Mouse (Mus musculus) layer of hippocampus, postnatal 10 days (tissue): ENCODE results near the gene Ttc39d. TPM values are rescaled to one million over a fixed set of nuclear protein-coding genes. Genes with fewer than 3 reads are reported as not detected.
"Not testable (repeated sequence)": the region's sequence is repeated elsewhere in the genome, so short reads cannot be mapped to it uniquely, and the experiment has no call there.

Source experiments
- DNase-seq, 2 experiments: peaks; one replicate each; pipeline ENCODE4 v3.0.0; 2021; ENCODE audit warnings: low spot score in 2 of 2
- total RNA-seq, 2 experiments: library from RNA; stranded (reverse); gene quantifications; 2 replicates each; pipeline ENCODE4 v1.2.3; 2021

Ttc39d gene
- total RNA-seq, 2 experiments from 2014 or later, result 0.16 to 0.22 TPM

DNA sequence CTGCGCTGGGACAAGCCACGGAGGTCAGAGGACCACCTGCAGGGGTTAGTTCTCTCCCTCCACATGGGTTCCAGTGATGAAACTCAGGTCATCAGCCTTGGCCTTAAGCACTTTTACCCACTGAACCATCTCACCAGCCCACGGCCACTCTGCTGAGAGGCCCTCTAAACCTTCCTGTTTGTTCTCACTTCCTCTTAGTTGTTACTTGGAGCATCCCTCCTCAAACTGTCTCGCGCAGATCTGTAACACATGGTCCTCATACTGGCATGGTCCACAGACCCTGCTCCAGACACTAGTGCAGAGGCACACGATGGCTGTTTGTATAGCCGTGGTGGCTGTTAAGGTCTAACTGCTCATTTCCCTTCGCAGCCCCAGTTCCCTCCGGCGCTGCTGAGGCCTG, 23.6 kb upstream of the Ttc39d start:
- DNase-seq, result no peak

DNA sequence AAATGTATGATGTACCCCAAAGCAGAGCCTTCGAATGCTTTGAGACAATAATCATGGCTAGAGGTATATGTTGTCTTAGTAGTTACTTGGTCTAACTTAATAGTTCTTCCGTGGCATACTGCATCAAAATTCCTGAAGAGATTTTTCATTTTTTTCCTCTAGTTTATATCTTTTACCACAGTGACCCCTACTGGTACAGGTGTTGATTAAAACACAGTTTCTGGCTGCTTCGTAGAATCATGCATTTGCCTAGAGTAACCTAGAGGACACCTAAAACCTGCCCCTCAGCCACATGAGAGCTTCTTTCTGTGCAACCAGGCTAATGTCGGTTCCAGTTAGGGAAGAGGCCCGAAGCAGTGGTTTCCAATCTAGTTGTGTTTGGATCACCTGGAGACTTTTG, 14.2 kb upstream of the Ttc39d start:
- DNase-seq, result no peak

DNA sequence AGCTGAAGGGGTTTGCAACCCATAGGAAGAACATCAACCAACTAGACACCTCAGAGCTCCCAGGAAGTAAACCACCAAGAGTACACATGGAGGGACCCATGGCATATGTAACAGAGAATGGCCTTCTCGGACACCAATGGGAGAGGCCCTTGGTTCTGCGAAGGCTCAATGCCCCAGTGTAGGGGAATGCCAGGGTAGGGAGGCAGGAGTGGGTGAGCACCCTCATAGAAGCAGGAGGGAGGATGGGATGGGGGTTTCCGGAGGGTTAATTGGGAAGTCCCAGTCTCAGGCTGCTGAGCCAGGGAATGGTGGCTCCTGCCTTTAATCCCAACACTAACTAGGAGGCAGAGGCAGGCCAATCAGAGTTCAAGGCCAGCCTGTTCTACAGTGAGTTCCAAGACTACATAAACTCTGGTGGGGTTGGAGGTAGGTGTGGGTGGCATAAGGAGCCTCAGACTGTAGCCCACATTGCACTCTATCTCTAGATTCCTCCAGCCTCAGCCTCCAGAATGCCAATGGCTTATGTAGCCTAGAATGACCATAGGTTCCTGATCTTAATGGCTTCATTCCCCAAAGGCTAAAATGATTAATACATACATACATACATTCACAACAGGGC, 8.0 kb upstream of the Ttc39d start:
- DNase-seq, result no peak

DNA sequence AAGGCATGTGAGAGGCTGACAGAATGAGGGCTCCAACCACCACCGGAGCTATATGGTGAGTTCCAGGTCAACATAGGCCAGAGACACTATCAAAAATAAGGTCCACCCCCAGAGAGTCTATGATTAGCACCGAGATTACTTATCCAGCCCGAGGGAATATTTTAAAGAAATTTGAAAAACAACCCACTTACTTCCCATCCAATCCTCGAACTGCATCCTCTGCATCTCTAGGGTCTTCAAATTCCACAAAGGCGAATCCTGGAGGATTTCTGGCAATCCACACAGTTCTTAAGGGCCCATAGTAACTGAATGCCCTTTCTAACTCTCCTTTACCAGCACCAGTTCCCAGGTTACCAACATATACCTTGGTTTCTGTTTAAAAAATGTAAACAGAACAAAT, 1.6 kb upstream of the Ttc39d start:
- DNase-seq, result no peak

DNA sequence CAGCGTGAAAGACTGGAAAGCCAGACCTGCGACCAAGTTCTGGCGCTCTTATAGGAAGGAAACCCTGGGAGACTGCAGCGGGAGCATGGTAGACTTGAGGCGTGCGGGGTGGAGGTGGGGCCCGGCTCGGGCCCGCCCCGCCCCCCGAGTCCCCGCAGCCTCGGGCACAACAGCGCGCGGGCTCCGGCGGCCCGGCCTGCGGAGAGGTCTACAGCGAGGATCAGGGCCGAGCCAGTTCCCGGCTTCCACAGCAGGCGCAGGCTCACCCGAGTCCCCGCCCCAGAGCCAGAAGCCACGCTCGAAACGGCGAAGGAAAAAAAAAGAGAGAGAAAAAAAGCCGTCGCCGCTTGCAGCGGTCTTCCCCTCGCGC, 974 bp upstream of the Ttc39d start:
- DNase-seq, result no peak

DNA sequence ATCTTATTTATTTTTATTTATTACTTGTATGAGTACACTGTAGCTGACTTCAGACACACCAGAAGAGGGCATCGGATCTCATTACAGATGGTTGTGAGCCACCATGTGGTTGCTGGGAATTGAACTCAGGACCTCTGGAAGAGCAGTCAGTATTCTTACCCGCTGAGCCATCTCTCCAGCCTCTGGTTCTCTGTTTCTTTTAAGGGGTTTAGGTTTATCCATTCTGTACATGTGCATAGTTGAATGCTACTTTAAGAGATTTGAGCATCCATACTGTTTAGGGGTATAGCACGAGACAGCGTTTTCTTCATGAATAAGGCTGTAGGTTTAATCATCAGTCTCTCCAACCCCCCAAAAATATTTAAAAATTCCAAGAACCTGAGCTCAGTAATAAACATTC, 6.7 kb downstream of the Ttc39d start:
- DNase-seq, result not testable (repeated sequence)

DNA sequence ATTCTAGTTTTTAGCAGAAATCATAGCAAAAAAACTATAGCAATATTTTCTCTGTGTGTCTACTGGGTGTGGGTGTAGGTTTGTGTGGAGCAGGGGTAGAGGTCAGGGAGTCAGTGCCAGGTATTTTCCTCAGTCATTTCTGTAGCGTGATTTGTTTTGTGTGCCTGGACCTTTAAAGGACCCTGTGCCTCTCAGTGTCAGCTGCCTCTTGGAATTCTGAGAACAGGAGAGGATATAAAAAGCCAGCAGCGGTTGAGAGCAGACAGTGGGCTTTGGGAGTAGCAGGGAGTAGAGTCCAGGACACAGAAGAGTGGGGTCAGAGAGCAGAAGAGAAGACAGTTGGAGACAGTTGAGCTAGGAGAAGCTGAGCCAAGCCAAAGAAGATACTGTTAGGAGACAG, 12.9 kb downstream of the Ttc39d start:
- no peak for DNase-seq

DNA sequence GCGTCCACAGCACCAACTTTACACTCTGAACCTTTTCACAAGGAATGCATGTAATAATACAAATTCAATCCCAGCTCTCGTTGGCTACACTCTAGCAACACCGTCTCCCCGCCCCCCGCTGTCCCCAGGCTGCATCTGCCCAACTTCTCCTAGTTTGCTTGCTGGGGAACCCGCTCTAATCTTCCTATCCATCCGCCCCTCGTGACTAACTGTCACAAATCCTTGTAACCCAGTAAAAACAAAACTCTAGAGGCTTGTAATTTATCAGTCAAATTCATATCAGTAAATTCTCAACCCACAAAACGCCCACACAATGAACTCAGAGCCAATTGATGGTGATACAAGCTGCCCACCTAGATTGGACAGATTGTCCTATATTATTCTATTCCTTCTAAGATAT, 13.9 kb downstream of the Ttc39d start:
- DNase-seq, result no peak

DNA sequence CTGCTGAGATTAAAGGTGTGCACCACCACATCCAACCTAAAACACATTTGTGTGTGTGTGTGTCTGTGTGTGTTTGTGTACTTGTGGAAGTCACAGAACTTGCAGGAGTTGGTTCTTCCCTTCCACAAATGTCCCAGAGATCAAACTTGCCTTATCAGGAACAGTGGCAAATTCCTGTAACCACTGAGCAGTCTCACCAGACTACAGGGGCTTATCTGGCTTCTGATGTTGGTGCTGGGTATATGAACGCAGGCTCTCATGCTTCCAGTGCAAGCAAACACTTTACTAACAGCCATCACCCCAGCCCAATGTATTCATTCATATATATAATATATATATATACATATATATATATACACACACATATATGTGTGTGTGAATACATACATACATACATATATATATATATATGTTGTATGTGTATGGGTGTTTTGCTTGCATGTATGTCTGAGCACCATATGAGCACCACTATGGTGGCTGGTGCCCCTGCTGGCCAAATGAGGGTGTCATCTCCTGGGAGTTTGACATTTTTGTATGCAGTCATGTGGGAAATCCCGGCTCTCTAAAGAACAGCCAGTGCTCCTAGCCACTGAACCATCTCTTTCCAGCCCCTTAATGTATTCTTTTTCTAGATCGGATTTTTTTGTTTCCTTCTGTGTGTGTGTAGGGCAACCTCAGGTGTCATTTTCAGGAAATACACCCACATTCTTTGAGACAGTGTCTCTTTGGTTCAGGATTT, 14.8 kb downstream of the Ttc39d start:
- DNase-seq, result no peak

DNA sequence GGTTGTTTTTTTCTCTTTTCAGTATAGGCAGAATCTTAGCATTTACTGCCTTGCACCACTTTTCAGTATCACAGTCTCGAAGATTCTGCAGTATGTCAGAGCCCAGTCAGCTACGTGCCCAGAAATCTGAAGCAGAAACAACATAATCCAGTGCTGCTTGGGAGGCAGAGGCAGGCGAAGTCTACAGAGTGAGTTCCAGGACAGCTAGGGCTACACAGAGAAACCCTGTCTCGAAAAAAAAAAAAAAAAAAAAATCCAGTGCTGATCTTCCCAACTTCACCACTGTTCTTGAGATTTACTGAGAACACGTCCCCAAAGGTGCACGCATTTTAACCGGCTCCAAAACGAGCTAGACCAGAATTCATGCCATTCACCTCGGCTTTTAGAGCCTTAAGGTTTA, 16.6 kb downstream of the Ttc39d start:
- no peak for DNase-seq

DNA sequence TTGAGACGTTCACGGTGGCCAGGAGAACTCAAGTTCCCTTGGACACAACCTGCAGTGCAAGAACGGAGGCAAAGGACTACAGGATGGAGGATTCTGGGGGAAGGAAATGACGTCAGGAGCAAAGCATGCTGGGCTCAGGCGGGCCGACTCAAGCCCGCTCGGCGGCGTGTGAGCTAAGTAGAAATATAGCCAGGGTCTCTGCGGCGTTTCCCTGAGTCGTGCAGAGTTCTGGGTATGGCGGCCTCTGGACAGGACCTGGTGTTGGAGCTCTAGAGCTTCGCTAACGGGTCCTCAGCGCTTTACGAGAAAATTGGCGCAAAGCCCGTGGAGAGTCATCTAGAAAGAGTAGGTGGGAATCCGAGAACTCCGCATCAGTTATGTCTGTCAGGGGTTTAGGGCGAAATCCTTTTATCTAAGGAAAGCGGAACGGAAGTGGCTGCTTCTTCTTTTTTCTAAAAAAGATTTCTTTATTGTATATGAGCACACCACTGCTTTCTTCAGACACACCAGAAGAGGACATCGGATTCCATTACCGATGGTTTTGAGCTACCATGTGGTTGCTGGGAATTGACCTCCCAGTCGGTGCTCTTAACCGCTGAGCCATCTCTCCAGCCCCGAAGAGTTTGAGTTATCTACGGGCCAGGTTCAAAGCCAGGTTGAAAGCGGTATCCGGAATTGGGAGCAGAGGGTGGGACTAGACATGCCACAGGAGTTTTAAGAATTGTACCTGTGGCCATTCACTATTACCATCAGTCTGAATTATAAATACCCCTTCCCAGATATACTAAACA, 17.3 kb downstream of the Ttc39d start, which contains the start of gene Gemin6:
Gene Gemin6 (plus strand): TSS at position 116 of the 791 bp plus-strand sequence.
- DNase-seq, result peak; percentile 75 to 81

DNA sequence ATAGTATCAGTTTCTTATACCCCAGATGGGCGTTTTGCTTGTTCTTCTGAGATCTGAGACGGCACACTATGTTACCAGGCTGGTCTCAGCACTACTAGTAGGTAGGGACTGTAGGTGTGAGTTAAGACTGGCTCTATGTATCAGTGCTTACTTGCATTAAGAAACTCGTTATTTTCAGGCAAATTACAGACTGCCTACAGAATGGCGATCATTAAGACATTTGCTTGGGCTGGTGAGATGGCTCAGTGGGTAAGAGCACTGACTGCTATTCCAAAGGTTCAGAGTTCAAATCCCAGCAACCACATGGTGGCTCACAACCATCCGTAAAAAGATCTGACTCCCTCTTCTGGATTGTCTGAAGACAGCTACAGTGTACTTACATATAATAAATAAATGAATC, 17.9 kb downstream of the Ttc39d start:
- not testable (repeated sequence) for DNase-seq

DNA sequence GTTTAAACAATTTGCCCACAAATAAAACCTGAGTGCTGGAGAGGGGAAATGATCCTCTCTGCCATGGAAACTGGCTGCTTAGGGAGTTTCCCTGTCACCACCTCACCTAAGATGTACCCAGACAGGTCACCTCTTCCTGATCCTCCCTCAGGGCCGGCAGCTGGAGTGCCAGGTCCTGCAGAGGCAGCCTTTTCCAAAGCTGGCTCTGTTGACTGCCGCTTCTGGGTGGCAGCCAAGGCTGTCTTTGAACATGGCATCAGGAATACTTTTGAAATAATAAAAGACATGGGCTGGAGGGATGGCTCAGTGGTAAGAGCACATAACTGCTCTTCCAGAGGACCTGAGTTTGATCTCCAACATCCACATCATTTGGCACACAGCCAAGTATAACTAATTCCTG, 22.1 kb downstream of the Ttc39d start:
- peak in 1 of 2 experiments; percentile 33 for DNase-seq

DNA sequence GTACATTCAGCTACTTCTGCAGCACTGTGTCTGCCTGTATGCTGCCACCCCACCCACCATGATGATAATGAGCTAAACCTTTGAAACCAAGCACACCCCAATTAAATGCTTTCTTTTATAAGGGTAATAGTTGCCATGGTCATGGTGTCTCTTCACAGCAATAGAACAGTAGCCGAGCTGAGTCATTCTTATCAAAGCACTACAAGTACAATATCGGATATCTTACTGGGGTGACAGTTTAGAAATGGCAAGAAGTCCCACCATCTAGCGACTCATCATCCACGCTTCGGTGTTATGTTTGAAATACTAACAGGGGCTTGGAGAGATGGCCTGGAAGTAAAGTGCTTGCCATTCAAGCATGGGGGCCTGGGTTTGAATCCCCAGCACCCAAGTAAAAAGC, 26.6 kb downstream of the Ttc39d start:
- no peak for DNase-seq

DNA sequence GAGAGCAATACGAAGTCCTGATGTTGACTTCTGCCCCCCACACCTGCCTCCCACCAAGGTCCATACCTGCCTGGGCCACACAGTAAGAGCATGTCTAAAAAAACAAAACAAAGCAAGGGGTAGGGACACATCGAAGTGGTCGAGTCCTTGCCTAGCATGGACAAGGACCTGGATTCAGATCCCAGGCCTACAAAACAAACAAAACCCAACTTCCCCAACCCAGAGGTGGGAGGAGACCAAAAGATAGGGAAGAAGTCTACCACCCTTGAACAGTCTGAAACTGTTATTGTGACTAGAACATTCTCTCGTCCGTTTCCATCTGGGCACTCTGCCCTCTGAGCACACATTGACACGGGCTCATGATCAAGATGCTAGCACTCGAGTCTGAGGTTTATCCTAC, 27.1 kb downstream of the Ttc39d start:
- no peak for DNase-seq

DNA sequence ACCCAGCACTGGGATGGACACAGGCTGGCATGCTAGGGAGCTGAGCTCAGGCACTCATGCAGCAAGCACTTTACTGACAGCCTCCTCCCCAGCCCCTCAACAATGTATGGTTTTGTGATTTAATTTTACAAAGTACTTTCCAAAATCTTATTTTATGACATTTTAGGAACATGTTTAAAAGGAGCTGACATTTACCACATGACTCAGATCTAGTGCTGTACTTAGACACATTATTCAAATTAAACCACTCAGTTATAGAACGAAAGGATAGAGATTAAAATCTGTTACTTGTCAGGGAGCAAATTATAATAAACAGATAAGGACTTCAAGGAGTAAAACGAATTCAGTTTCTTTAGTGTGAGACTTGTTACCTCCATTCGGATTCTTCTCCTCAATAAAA, 28.2 kb downstream of the Ttc39d start:
- DNase-seq, result no peak

DNA sequence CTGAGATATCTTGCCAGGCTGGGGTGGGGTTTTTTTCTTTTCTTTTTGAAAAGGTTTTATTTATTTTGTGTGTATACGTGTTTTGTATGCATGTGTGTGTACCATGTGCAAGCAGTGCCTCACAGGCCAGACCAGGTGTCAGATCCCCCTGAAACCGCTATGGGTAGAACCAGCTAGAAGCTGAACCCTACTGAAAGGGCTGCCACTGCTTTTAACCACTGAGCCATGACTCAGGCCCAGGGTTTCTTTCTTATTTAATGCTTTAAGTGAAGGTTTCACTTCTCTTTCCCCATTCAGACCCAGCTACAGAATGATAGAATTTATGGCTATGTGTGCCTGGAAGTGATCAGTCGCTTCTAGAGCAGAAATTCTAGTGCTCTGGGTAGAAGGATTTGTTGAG, 29.5 kb downstream of the Ttc39d start:
- DNase-seq, result no peak

DNA sequence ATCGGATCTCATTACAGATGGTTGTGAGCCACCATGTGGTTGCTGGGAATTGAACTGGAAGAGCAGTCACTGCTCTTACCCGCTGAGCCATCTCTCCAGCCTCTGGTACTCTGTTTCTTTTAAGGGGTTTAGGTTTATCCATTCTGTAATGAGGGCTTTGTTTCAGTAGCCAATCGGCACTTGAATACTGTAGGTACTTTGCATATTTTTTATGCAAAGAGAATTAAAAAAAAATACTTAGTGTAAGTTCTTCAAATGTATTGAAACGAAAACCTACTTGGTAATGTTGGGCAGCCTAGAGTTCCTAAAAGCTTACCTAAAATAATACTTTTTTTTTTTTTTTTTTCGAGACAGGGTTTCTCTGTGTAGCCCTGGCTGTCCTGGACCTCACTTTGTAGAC, 30.2 kb downstream of the Ttc39d start:
- no peak for DNase-seq

DNA sequence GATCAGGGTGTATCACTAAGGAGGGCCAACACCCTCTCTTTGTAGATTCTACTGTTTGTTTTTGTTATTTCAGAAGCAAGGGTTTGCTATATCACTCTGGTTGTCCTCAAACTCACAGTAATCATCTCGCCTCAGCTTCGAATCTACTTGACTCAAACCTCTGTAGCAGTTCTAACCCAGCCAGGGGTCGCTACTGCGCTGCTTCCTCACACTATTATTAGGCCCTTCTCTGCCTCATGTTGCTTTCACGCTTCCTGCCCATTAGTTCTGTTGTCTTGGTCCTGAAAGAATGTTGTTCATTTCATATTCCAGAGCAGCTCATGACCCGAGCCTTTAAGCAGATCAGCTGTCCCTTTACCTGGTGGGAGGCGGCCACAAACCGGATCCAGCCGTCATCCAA, 34.3 kb downstream of the Ttc39d start:
- no peak for DNase-seq

DNA sequence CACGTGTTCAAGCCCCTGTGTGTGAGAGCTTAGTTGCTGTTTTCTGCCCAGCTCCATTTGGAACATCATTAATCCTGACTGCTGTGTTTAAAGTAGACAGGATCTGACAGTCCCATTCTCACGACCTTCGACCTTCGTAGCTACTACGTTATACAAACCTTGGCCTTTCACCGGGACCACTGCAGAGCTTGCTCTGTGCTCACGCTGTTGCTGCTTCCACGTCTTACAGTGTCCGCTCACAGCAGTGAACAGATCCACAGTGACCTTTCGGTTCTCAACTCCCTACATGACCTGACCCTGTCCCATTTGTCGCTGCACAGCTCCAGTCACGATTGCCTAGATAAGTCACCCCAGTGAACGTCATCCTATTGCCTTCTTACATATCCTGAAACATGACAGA, 35.9 kb downstream of the Ttc39d start:
- DNase-seq, result no peak

DNA sequence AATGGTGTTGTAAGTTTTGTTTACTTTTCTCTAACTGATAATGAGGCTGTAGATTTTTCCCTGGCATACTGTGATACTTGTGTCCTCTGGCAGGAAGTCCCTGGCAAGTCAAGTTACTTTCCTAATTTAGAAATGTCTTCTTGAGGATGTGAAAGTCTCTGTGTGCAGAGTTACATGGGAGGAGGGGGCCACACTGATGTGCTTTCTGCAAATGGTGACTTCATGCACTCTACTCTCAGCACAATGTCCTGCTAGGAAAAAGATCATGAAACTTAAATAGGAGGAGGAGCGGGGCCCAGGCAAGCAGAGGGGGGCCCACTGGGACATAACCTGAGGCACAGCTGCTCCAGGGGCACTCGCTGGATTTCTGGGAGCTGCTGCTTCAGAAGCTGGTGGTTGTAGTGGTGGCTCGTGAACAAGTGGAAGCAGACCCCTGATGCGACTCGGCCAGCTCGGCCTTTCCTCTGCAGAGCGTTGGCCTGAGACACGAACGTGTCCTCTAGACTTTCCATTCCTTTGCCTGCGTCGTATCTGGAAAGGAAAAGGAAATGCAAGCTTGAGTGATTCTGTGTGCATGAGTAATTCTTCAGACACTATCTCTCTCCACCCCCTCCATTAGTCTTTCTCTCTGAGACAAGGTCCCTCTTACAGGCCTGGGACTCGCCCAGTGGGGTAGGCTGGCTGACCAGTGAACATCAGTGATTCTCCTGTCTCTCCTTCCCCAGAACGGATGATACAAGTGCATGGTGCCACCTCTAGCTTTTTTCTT, 45.7 kb downstream of the Ttc39d start:
- no peak for DNase-seq

DNA sequence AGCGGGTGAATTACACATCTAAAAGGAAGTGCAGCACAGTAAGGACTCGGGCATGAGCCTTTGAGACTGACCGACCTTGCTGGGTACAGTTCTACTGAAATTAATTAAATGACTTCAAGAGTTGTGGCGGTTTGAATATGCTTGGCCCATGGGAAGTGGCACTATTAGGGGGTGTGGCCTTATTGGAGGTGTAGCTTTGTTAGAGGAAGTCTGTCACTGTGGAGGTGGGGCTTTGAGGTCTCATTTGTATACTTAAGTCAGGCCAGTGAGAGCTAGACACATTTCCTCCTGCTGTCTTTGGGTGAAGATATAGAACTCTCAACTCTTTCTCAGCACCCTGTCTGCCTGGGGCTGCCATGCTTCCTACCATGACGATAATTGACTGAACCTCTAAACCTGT, 47.2 kb downstream of the Ttc39d start:
- no peak for DNase-seq
